Mouse (Mus musculus) forebrain, embryonic 10.5 days (tissue): ENCODE measurements at regions not wholly inside any gene's neighbourhood (a gene's known extent, or its start where the extent isn't known, plus 50 kb on each side); places are given as distances from the start of the nearest gene placed in this dataset.

Experiments
- DNase-seq: peaks from one replicate; pipeline ENCODE4 v3.0.0-alpha.2; 2017; ENCODE audit warnings: low spot score; ENCODE audit errors: extremely low spot score
- H3K27ac ChIP-seq: fragments of 300-500 bp; sonication (generic); 2 replicates; pipeline ENCODE4 v1.5.1; 2016; ENCODE audit warnings: mild to moderate bottlenecking
- H3K27me3 ChIP-seq: fragments of 300-500 bp; sonication (generic); 2 replicates; pipeline ENCODE4 v1.6.1; 2016; ENCODE audit warnings: mild to moderate bottlenecking; ENCODE audit not compliant: poor library complexity, severe bottlenecking
- H3K36me3 ChIP-seq: fragments of 300-500 bp; sonication (generic); replicated peaks from 2 replicates; pipeline ENCODE4 v1.6.1; 2016; ENCODE audit warnings: mild to moderate bottlenecking, moderate library complexity
- H3K4me1 ChIP-seq: fragments of 300-500 bp; sonication (generic); 2 replicates; pipeline ENCODE4 v1.6.1; 2016
- H3K4me3 ChIP-seq: fragments of 300-500 bp; sonication (generic); 2 replicates; pipeline ENCODE4 v1.5.1; 2016; ENCODE audit warnings: mild to moderate bottlenecking, moderate library complexity
- H3K9me3 ChIP-seq: fragments of 300-500 bp; sonication (generic); 2 replicates; pipeline ENCODE4 v1.6.1; 2016; ENCODE audit warnings: mild to moderate bottlenecking, moderate library complexity
- WGBS: fragments of 180-500 bp; shearing (Covaris S2); methylation state at CpG from one replicate; pipeline ENCODE4 v1.1.7; 2016; 5-methylcytosine and 5-hydroxymethylcytosine counted together

GRCm38 (mm10) chr9:96419151-96419550, 54.9 kb upstream of the Atp1b3 start:
- Histone ChIP-seq H3K4me1 (peaks cover 8% of the 10 kb centered on the region; the same call in 1 of the 2 replicates), H3K9me3 (no peaks in the 10 kb centered on the region), H3K4me3 (no peak overlapping the region), H3K27me3 (no peaks in the 10 kb centered on the region), H3K27ac (no peak overlapping the region), H3K36me3 (no peaks in the 10 kb centered on the region)
- WGBS, result 87% methylated on average over 5 of the region's 5 CpGs
- no peak for DNase-seq

- WGBS, result 59% methylated on average over 5 of the region's 5 CpGs
Measured at GRCm38 (mm10) chr9:96415873-96416570, 51.8 kb upstream of the Atp1b3 start.

More at GRCm38 (mm10) chr9:96415873-96416570, 51.8 kb upstream of the Atp1b3 start:
- no peak overlapping the region for H3K4me3 ChIP-seq
- H3K27me3 ChIP-seq, result no peaks in the 10 kb centered on the region
- no peak for DNase-seq
- no peaks in the 10 kb centered on the region for H3K9me3 ChIP-seq
- 0 out of 2 replicates have a peak overlapping the region, but pooled peaks have one; percentile 25 for H3K27ac ChIP-seq
- peaks cover 8% of the 10 kb centered on the region; the same call in 1 of the 2 replicates for H3K4me1 ChIP-seq
- no peaks in the 10 kb centered on the region for H3K36me3 ChIP-seq
